Mouse (Mus musculus) stomach, embryonic 16.5 days (tissue): ENCODE results near the gene Thsd4. TPM values are rescaled to one million over a fixed set of nuclear protein-coding genes. Genes with fewer than 3 reads are reported as not detected.
A peak's percentile ranks its signal among the peaks of the same experiment; 100 is the strongest.

Experiments
- ATAC-seq: fragments of 200-750 bp; cut with Nextera tagmentation; 2 replicates; pipeline ENCODE4 v1.8.0; 2017; ENCODE audit warnings: moderate number of reproducible peaks, moderate TSS enrichment; ENCODE audit not compliant: insufficient read depth, low FRiP score
- H3K27ac ChIP-seq: fragments of 300-500 bp; sonication (generic); 2 replicates; pipeline ENCODE4 v1.5.1; 2014; ENCODE audit warnings: low read length
- H3K27me3 ChIP-seq: fragments of 300-500 bp; sonication (generic); 2 replicates; pipeline ENCODE4 v1.6.1; 2014; ENCODE audit warnings: low read length, control low read depth, mixed read lengths; ENCODE audit not compliant: control insufficient read depth, insufficient read depth
- H3K36me3 ChIP-seq: fragments of 300-500 bp; sonication (generic); 2 replicates; pipeline ENCODE4 v1.6.1; 2014; ENCODE audit warnings: low read length; ENCODE audit not compliant: control insufficient read depth, insufficient read depth
- H3K4me1 ChIP-seq: fragments of 300-500 bp; sonication (generic); 2 replicates; pipeline ENCODE4 v1.6.1; 2014; ENCODE audit warnings: low read length, control low read depth, mixed read lengths; ENCODE audit not compliant: control insufficient read depth, insufficient read depth
- H3K4me2 ChIP-seq: fragments of 300-500 bp; sonication (generic); 2 replicates; pipeline ENCODE4 v1.6.1; 2014; ENCODE audit warnings: low read depth, low read length, mixed read lengths
- H3K4me3 ChIP-seq: fragments of 300-500 bp; sonication (generic); replicated peaks from 2 replicates; pipeline ENCODE4 v1.5.1; 2014; ENCODE audit warnings: mild to moderate bottlenecking, low read length
- H3K9ac ChIP-seq: fragments of 300-500 bp; sonication (generic); 2 replicates; pipeline ENCODE4 v1.6.1; 2014; ENCODE audit warnings: low read length
- H3K9me3 ChIP-seq: fragments of 300-500 bp; sonication (generic); replicated peaks from 2 replicates; pipeline ENCODE4 v1.6.1; 2016; ENCODE audit warnings: low read length, control low read depth; ENCODE audit not compliant: control insufficient read depth
- WGBS: fragments of 180-500 bp; shearing (Covaris S2); extraction: QIAGEN DNeasy Blood & Tissue Kit; methylation state at CpG from one replicate; pipeline ENCODE4 v1.1.7; 2014; 5-methylcytosine and 5-hydroxymethylcytosine counted together
- polyA plus RNA-seq: library from polyadenylated mRNA; unstranded; fragments of >200 nt; fragmentation: Nextera tagmentation; extraction: Ambion mirVana; gene quantifications from 2 replicates; pipeline ENCODE4 v1.2.1, GENCODE M21; 2015

The Thsd4 gene
- polyA plus RNA-seq, result 18.7 and 20.0 TPM in 2 replicates

- Histone ChIP-seq H3K9me3 (no peaks in the 10 kb centered on the region), H3K4me3 (peak within 1 kb of the TSS; percentile 72), H3K4me1 (peaks cover 35% of the 10 kb centered on the region), H3K9ac (peak within 1 kb of the TSS; percentile 84), H3K27ac (no peak within 1 kb of the TSS), H3K4me2 (peak within 1 kb of the TSS; percentile 89), H3K27me3 (no peaks in the 10 kb centered on the region), H3K36me3 (no peaks in the 10 kb centered on the region)
- under 1% methylated on average over 47 of the region's 51 CpGs for WGBS
- peak; percentile 64; the same call in 1 of the 2 replicates for ATAC-seq
Observed at GRCm38 (mm10) chr9:60521806-60522264, at the start of gene Thsd4. Thsd4 (minus strand) TSS chr9:60522046.

- no peaks in the 10 kb centered on the region for H3K9me3 ChIP-seq
- no peak for ATAC-seq
- H3K4me1 ChIP-seq, result no peaks in the 10 kb centered on the region
- H3K27ac ChIP-seq, result no peak overlapping the region
- H3K27me3 ChIP-seq, result no peaks in the 10 kb centered on the region
- 79% methylated on average over 4 of the region's 4 CpGs for WGBS
- no peaks in the 10 kb centered on the region for H3K36me3 ChIP-seq
- H3K4me3 ChIP-seq, result no peak overlapping the region
- H3K4me2 ChIP-seq, result no peak overlapping the region
- H3K9ac ChIP-seq, result no peak overlapping the region
Observed at GRCm38 (mm10) chr9:60571041-60571440, 49.2 kb upstream of the Thsd4 start.

GRCm38 (mm10) chr9:60569366-60569765, 47.5 kb upstream of the Thsd4 start:
- no peak overlapping the region for H3K9ac ChIP-seq
- H3K4me3 ChIP-seq, result no peak overlapping the region
- no peak overlapping the region for H3K27ac ChIP-seq
- H3K4me2 ChIP-seq, result no peak overlapping the region
- H3K36me3 ChIP-seq, result no peaks in the 10 kb centered on the region
- WGBS, result 55% methylated on average over 2 of the region's 2 CpGs
- H3K27me3 ChIP-seq, result no peaks in the 10 kb centered on the region
- no peak; the same call in 1 of the 2 replicates for ATAC-seq
- H3K4me1 ChIP-seq, result no peaks in the 10 kb centered on the region
- H3K9me3 ChIP-seq, result no peaks in the 10 kb centered on the region

- H3K4me3 ChIP-seq, result no peak overlapping the region
- H3K9me3 ChIP-seq, result no peaks in the 10 kb centered on the region
- H3K4me1 ChIP-seq, result peaks cover 16% of the 10 kb centered on the region
- WGBS, result 85% methylated on average over 7 of the region's 7 CpGs
- no peak overlapping the region for H3K4me2 ChIP-seq
- no peaks in the 10 kb centered on the region for H3K36me3 ChIP-seq
- no peaks in the 10 kb centered on the region for H3K27me3 ChIP-seq
- ATAC-seq, result no peak
- H3K9ac ChIP-seq, result no peak overlapping the region
- H3K27ac ChIP-seq, result no peak overlapping the region
Observed at GRCm38 (mm10) chr9:60563809-60564208, 42.0 kb upstream of the Thsd4 start.

GRCm38 (mm10) chr9:60562443-60563371, 40.9 kb upstream of the Thsd4 start:
- H3K4me1 ChIP-seq, result peaks cover 16% of the 10 kb centered on the region
- ATAC-seq, result peak; percentile 74; the same call in 1 of the 2 replicates
- peak overlapping the region; percentile 12; the same call in 1 of the 2 replicates for H3K4me3 ChIP-seq
- 36% methylated on average over 20 of the region's 20 CpGs for WGBS
- H3K27ac ChIP-seq, result no peak overlapping the region
- H3K36me3 ChIP-seq, result no peaks in the 10 kb centered on the region
- no peaks in the 10 kb centered on the region for H3K9me3 ChIP-seq
- H3K4me2 ChIP-seq, result peak overlapping the region; percentile 41
- 0 out of 2 replicates have a peak overlapping the region, but pooled peaks have one; percentile 2 for H3K9ac ChIP-seq
- no peaks in the 10 kb centered on the region for H3K27me3 ChIP-seq

GRCm38 (mm10) chr9:60561641-60562289, 39.9 kb upstream of the Thsd4 start:
- no peak for ATAC-seq
- no peaks in the 10 kb centered on the region for H3K27me3 ChIP-seq
- H3K4me2 ChIP-seq, result no peak overlapping the region
- no peak overlapping the region for H3K27ac ChIP-seq
- no peaks in the 10 kb centered on the region for H3K9me3 ChIP-seq
- WGBS, result 52% methylated on average over 9 of the region's 9 CpGs
- peaks cover 16% of the 10 kb centered on the region for H3K4me1 ChIP-seq
- H3K4me3 ChIP-seq, result no peak overlapping the region
- H3K9ac ChIP-seq, result no peak overlapping the region
- H3K36me3 ChIP-seq, result no peaks in the 10 kb centered on the region

GRCm38 (mm10) chr9:60558507-60558906, 36.7 kb upstream of the Thsd4 start:
- H3K4me1 ChIP-seq, result peaks cover 16% of the 10 kb centered on the region
- H3K4me2 ChIP-seq, result no peak overlapping the region
- no peak for ATAC-seq
- no peak overlapping the region for H3K4me3 ChIP-seq
- no peaks in the 10 kb centered on the region for H3K27me3 ChIP-seq
- 71% methylated on average over 3 of the region's 3 CpGs for WGBS
- H3K36me3 ChIP-seq, result no peaks in the 10 kb centered on the region
- no peaks in the 10 kb centered on the region for H3K9me3 ChIP-seq
- H3K27ac ChIP-seq, result no peak overlapping the region
- H3K9ac ChIP-seq, result no peak overlapping the region

GRCm38 (mm10) chr9:60551238-60551637, 29.4 kb upstream of the Thsd4 start:
- no peak for ATAC-seq
- Histone ChIP-seq H3K27me3 (no peaks in the 10 kb centered on the region; the same call in 1 of the 2 replicates), H3K9me3 (no peaks in the 10 kb centered on the region), H3K36me3 (no peaks in the 10 kb centered on the region), H3K4me2 (no peak overlapping the region), H3K4me3 (no peak overlapping the region), H3K27ac (no peak overlapping the region), H3K9ac (no peak overlapping the region), H3K4me1 (no peaks in the 10 kb centered on the region)
- 93% methylated on average over 4 of the region's 4 CpGs for WGBS

GRCm38 (mm10) chr9:60548182-60548581, 26.3 kb upstream of the Thsd4 start:
- H3K4me3 ChIP-seq, result no peak overlapping the region
- WGBS, result 36% methylated on average over 4 of the region's 4 CpGs

More at GRCm38 (mm10) chr9:60548182-60548581, 26.3 kb upstream of the Thsd4 start:
- H3K27ac ChIP-seq, result no peak overlapping the region
- no peak overlapping the region for H3K4me2 ChIP-seq
- H3K9me3 ChIP-seq, result no peaks in the 10 kb centered on the region
- H3K9ac ChIP-seq, result no peak overlapping the region
- 0 out of 2 replicates have a peak, but pooled peaks cover 2% of the 10 kb centered on the region for H3K4me1 ChIP-seq
- no peaks in the 10 kb centered on the region; the same call in 1 of the 2 replicates for H3K27me3 ChIP-seq
- no peaks in the 10 kb centered on the region for H3K36me3 ChIP-seq
- ATAC-seq, result 0 out of 2 replicates have a peak, but pooled peaks have one; percentile 24
